8 mouse cellular contexts compared by ENCODE assay signal in genomic region chr12:28635058-28635534, GRCm38 (mm10). TPM values are rescaled to one million over a fixed set of nuclear protein-coding genes. Genes with fewer than 3 reads are reported as not detected.
A peak's percentile ranks its signal among the peaks of the same experiment; 100 is the strongest.
DNase-seq lines count a peak whose midpoint lies in the region; ATAC-seq lines count a peak whose summit lies in the region.

No protein-coding gene starts in this region.

- peak overlapping the region; percentile 97 for H3K9ac ChIP-seq in heart, embryonic 13.5 days
- peak overlapping the region; percentile 99 for H3K9ac ChIP-seq in hindbrain, embryonic 12.5 days

- peaks cover 24% of the 10 kb centered on the region for H3K4me1 ChIP-seq in heart, embryonic 13.5 days
- H3K4me1 ChIP-seq in hindbrain, embryonic 12.5 days, result peaks cover 14% of the 10 kb centered on the region

- H3K9me3 ChIP-seq in heart, embryonic 13.5 days, result no peaks in the 10 kb centered on the region
- no peaks in the 10 kb centered on the region for H3K9me3 ChIP-seq in hindbrain, embryonic 12.5 days (replicated peaks)

- H3K36me3 ChIP-seq in heart, embryonic 13.5 days, result peaks cover 47% of the 10 kb centered on the region
- peaks cover 43% of the 10 kb centered on the region for H3K36me3 ChIP-seq in hindbrain, embryonic 12.5 days

- WGBS in heart, embryonic 13.5 days, result 1% methylated on average over 23 of the region's 23 CpGs
- under 1% methylated on average over 23 of the region's 23 CpGs for WGBS in hindbrain, embryonic 12.5 days

- H3K27ac ChIP-seq in heart, embryonic 13.5 days (replicated peaks), result peak overlapping the region; percentile 87
- peak overlapping the region; percentile 80 for H3K27ac ChIP-seq in hindbrain, embryonic 12.5 days

- H3K27me3 ChIP-seq in heart, embryonic 13.5 days (replicated peaks), result no peaks in the 10 kb centered on the region
- no peaks in the 10 kb centered on the region for H3K27me3 ChIP-seq in hindbrain, embryonic 12.5 days

- ATAC-seq in heart, embryonic 13.5 days (ENCODE audit: extremely low read depth, insufficient number of reproducible peaks, low FRiP score, low TSS enrichment), result 0 out of 2 replicates have a peak, but pooled peaks have one; percentile 6
- ATAC-seq in hindbrain, embryonic 12.5 days (ENCODE audit: low FRiP score), result peak; percentile 54
- 0 out of 2 replicates have a peak, but pooled peaks have one; percentile 4 for ATAC-seq in megakaryocyte-erythroid progenitor cell, adult 5-6 weeks (replicated peaks; ENCODE audit: low FRiP score, low TSS enrichment, poor library complexity, severe bottlenecking)

- H3K4me3 ChIP-seq in heart, embryonic 13.5 days, result peak overlapping the region; percentile 85
- peak overlapping the region; percentile 91 for H3K4me3 ChIP-seq in hindbrain, embryonic 12.5 days

- intact Hi-C loops in heart, postnatal 14 days (cut with DNase I), result no loop called here
- intact Hi-C loops in left cerebral cortex, postnatal 14 days (cut with DNase I), result no loop called here

- peak overlapping the region; percentile 87 for H3K4me2 ChIP-seq in heart, embryonic 13.5 days
- H3K4me2 ChIP-seq in hindbrain, embryonic 12.5 days (replicated peaks), result peak overlapping the region; percentile 58

- no peak for DNase-seq in heart, postnatal 14 days
- peak; percentile 47 for DNase-seq in NIH3T3 (ENCODE audit: low read depth)
- DNase-seq in cerebellum, adult 9-10 months, result no peak
- DNase-seq in spleen, postnatal 10 days (ENCODE audit: low spot score in 2 of 2), result no peak
- no peak for DNase-seq in left cerebral cortex, postnatal 14 days (ENCODE audit: low spot score in 2 of 2)

RNA-seq across cellular contexts. Expression of gene Rps7, which starts 0.7 kb away (rescaled TPM):
- polyA plus RNA-seq in heart, embryonic 13.5 days (2015; fragmentation: Nextera tagmentation; extraction: Ambion mirVana), result 394 and 428 TPM in 2 replicates
- 100 to 1,000 TPM; 298 to 350 TPM for total RNA-seq in heart, postnatal 14 days (2021)
- polyA plus RNA-seq in hindbrain, embryonic 12.5 days (2016; fragmentation: Nextera tagmentation; extraction: Ambion mirVana), result 614 and 629 TPM in 2 replicates
- 3,723 and 3,737 TPM in 2 replicates for total RNA-seq in megakaryocyte-erythroid progenitor cell, adult 5-6 weeks (2014; fragmentation: Nextera tagmentation)
- total RNA-seq in megakaryocyte-erythroid progenitor cell, adult 5-6 weeks (2017), result 4,053 and 5,358 TPM in 2 replicates
- 100 to 1,000 TPM; 244 to 277 TPM for total RNA-seq in left cerebral cortex, postnatal 14 days (2021)

RNA-seq across cellular contexts. Expression of gene Colec11, which starts 11.9 kb away (rescaled TPM):
- polyA plus RNA-seq in heart, embryonic 13.5 days (2015; fragmentation: Nextera tagmentation; extraction: Ambion mirVana), result 7.8 and 7.9 TPM in 2 replicates
- total RNA-seq in heart, postnatal 14 days (2021), result 10 to 100 TPM; 27.1 to 30.6 TPM
- 0.35 and 0.60 TPM in 2 replicates for polyA plus RNA-seq in hindbrain, embryonic 12.5 days (2016; fragmentation: Nextera tagmentation; extraction: Ambion mirVana)
- total RNA-seq in megakaryocyte-erythroid progenitor cell, adult 5-6 weeks (2014; fragmentation: Nextera tagmentation), result not detected in 2 replicates
- total RNA-seq in megakaryocyte-erythroid progenitor cell, adult 5-6 weeks (2017), result 0.99 TPM in 1 of 2 replicates, not detected in the other
- under 1 TPM; 0.49 to 0.75 TPM for total RNA-seq in left cerebral cortex, postnatal 14 days (2021)

RNA-seq across cellular contexts. Expression of gene Rnaseh1, which starts 14.3 kb away (rescaled TPM):
- 19.0 and 19.6 TPM in 2 replicates for polyA plus RNA-seq in heart, embryonic 13.5 days (2015; fragmentation: Nextera tagmentation; extraction: Ambion mirVana)
- 1 to 10 TPM; 5.5 to 7.3 TPM for total RNA-seq in heart, postnatal 14 days (2021)
- 26.7 and 31.5 TPM in 2 replicates for polyA plus RNA-seq in hindbrain, embryonic 12.5 days (2016; fragmentation: Nextera tagmentation; extraction: Ambion mirVana)
- 18.9 and 31.1 TPM in 2 replicates for total RNA-seq in megakaryocyte-erythroid progenitor cell, adult 5-6 weeks (2014; fragmentation: Nextera tagmentation)
- total RNA-seq in megakaryocyte-erythroid progenitor cell, adult 5-6 weeks (2017), result 11.0 and 27.5 TPM in 2 replicates
- 10 to 100 TPM; 10.7 to 10.8 TPM for total RNA-seq in left cerebral cortex, postnatal 14 days (2021)

RNA-seq across cellular contexts. Expression of gene Adi1, which starts 39.9 kb away (rescaled TPM):
- 44.3 TPM in 2 replicates for polyA plus RNA-seq in heart, embryonic 13.5 days (2015; fragmentation: Nextera tagmentation; extraction: Ambion mirVana)
- 10 to 100 TPM; 36.3 to 38.9 TPM for total RNA-seq in heart, postnatal 14 days (2021)
- 40.3 and 46.3 TPM in 2 replicates for polyA plus RNA-seq in hindbrain, embryonic 12.5 days (2016; fragmentation: Nextera tagmentation; extraction: Ambion mirVana)
- total RNA-seq in megakaryocyte-erythroid progenitor cell, adult 5-6 weeks (2014; fragmentation: Nextera tagmentation), result 67.5 and 76.4 TPM in 2 replicates
- 25.8 and 33.8 TPM in 2 replicates for total RNA-seq in megakaryocyte-erythroid progenitor cell, adult 5-6 weeks (2017)
- total RNA-seq in left cerebral cortex, postnatal 14 days (2021), result 10 to 100 TPM; 16.9 to 19.8 TPM

RNA-seq across cellular contexts. Expression of gene Allc, which starts 52.8 kb away (rescaled TPM):
- not detected in 2 replicates for polyA plus RNA-seq in heart, embryonic 13.5 days (2015; fragmentation: Nextera tagmentation; extraction: Ambion mirVana)
- total RNA-seq in heart, postnatal 14 days (2021), result not detected
- not detected in 2 replicates for polyA plus RNA-seq in hindbrain, embryonic 12.5 days (2016; fragmentation: Nextera tagmentation; extraction: Ambion mirVana)
- not detected in 2 replicates for total RNA-seq in megakaryocyte-erythroid progenitor cell, adult 5-6 weeks (2014; fragmentation: Nextera tagmentation)
- not detected in 2 replicates for total RNA-seq in megakaryocyte-erythroid progenitor cell, adult 5-6 weeks (2017)
- total RNA-seq in left cerebral cortex, postnatal 14 days (2021), result 1 to 10 TPM in 1 of 2 experiments, under 1 TPM in 1; 0.66 to 1.1 TPM

Comparison
In these comparisons a context has a peak if more than half of its experiments do, and no peak if none do; other contexts are left out.
1. ATAC-seq: peak in every context shown above with its lines; median percentile 54 in hindbrain, embryonic 12.5 days; 6 in heart, embryonic 13.5 days; 4 in megakaryocyte-erythroid progenitor cell, adult 5-6 weeks.
2. RNA of gene Rps7, which starts 0.7 kb away (total RNA-seq): 3,723 to 5,358 TPM in megakaryocyte-erythroid progenitor cell, adult 5-6 weeks; 298 to 350 TPM in heart, postnatal 14 days and 244 to 277 TPM in left cerebral cortex, postnatal 14 days; every median in the first group is over 10 times any median in the second.
3. RNA of gene Colec11, which starts 11.9 kb away (total RNA-seq): 27.1 to 30.6 TPM in heart, postnatal 14 days; 0.99 TPM in megakaryocyte-erythroid progenitor cell, adult 5-6 weeks and 0.49 to 0.75 TPM in left cerebral cortex, postnatal 14 days; every median in the first group is over 10 times any median in the second.